Mouse (Mus musculus) C2C12 (cell line): ENCODE measurements around the gene Rem2.

Source experiments
- CEBPB ChIP-seq: IDR thresholded peaks from one replicate; pipeline ENCODE4 v1.6.1; 2011; ENCODE audit warnings: low read depth, mild to moderate bottlenecking, control low read depth, moderate library complexity
- CTCF ChIP-seq: IDR thresholded peaks from one replicate; pipeline ENCODE4 v1.5.1; 2011; ENCODE audit not compliant: control insufficient read depth, insufficient read depth, insufficient read length
- FOSL1 ChIP-seq: IDR thresholded peaks from one replicate; pipeline ENCODE4 v1.8.0; 2011; ENCODE audit warnings: mild to moderate bottlenecking, low read length; ENCODE audit not compliant: poor library complexity, insufficient read depth, severe bottlenecking
- MAX ChIP-seq: IDR thresholded peaks from one replicate; pipeline ENCODE4 v1.6.1; 2011; ENCODE audit warnings: mild to moderate bottlenecking, control low read depth
- MYOD1 ChIP-seq: IDR thresholded peaks from one replicate; pipeline ENCODE4 v1.6.1; 2011; ENCODE audit warnings: low read depth; ENCODE audit not compliant: control insufficient read depth, insufficient read length
- MYOG ChIP-seq: IDR thresholded peaks from one replicate; pipeline ENCODE4 v1.6.1; 2011; ENCODE audit not compliant: control insufficient read depth, insufficient read length; ENCODE audit errors: extremely low read depth
- USF1 ChIP-seq: IDR thresholded peaks from one replicate; pipeline ENCODE4 v1.6.1; 2011; ENCODE audit warnings: low read depth, mild to moderate bottlenecking, control low read depth, moderate library complexity

DNA sequence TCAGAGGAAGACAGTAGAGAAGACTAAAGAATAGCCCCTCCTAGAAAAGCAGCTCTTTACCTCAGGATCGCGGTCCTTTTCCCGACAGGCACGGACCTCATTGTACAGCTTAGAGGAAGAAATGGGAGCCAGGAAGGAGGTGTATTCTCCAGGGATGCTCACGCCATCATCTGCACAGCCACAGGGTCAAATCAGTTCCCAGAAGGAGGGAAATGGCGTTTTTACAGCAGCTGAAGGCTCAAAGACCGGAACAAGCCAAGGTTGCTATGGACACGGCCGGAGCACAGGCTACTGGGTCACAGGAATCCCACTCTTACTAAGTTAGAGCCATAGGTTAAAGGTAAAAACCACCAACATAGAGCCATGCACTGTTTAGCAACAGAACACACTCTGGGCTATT, 33.9 kb downstream of the Rem2 start:
- TF ChIP-seq CTCF, result no peak
- TF ChIP-seq MAX, result no peak
- no peak for TF ChIP-seq USF1
- TF ChIP-seq MYOG, result no peak
- TF ChIP-seq MYOD1, result no peak
- no peak for TF ChIP-seq FOSL1
- TF ChIP-seq CEBPB, result no peak
